Mouse (Mus musculus) E14TG2a.4 (cell line): ENCODE data around the gene Cmtm8.

Experiments used
- CTCF ChIP-seq: conservative IDR thresholded peaks from 2 replicates; pipeline ENCODE4 v1.5.1; 2014; ENCODE audit warnings: low read length
- NANOG ChIP-seq: IDR thresholded peaks from 2 replicates; pipeline ENCODE4 v1.6.1; 2014; ENCODE audit warnings: borderline replicate concordance, low read length, mixed read lengths
- POU5F1 ChIP-seq: IDR thresholded peaks from 2 replicates; pipeline ENCODE4 v1.6.1; 2014; ENCODE audit warnings: low read length, borderline replicate concordance

GRCm38 (mm10) chr9:114788697-114789096 lies 55.3 kb downstream of the Cmtm8 start:
- no peak for TF ChIP-seq CTCF
- TF ChIP-seq POU5F1: no peak
- no peak for TF ChIP-seq NANOG
